Mouse (Mus musculus) kidney, postnatal 10 days (tissue): ENCODE measurements at regions not wholly inside any gene's neighbourhood (a gene's known extent, or its start where the extent isn't known, plus 50 kb on each side); places are given as distances from the start of the nearest gene placed in this dataset.
A peak's percentile ranks its signal among the peaks of the same experiment; 100 is the strongest.

Experiments
- DNase-seq: peaks from one replicate; pipeline ENCODE4 v3.0.0; 2021; ENCODE audit warnings: mixed read lengths

GRCm38 (mm10) chr7:130041402-130041965 lies 449.8 kb downstream of the Wdr11 start:
- peak; percentile 52 for DNase-seq

DNA sequence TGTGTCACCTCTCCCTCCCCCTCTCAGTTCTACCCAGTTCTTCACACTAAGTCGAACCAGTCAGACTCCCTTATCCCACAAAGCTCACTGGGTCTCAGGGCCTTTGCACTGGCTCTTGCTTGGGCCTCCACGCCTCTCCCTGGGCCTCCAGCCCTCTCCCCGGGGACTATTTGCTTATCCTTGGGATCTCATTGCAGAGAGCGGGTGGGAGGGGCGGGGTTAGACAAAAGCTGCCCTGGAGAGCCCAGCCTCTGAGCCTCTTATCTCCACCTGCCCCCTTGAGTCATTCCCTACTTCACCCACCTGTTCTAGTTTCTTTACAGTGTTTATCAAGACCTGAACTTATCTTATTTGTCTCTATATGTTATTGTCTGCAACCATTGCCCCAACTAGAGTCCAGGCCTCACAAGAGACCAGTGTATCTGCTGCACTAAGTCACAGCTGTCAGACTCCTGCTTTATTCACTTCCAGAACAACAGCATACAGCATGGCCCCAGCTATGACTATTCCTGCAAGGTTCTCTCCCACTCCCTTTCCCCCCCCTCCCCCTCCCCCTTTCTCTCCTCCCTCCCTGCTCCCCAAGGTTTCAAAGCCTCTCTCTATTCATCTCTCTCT lies 450.7 kb downstream of the Wdr11 start:
- DNase-seq: no peak

DNA sequence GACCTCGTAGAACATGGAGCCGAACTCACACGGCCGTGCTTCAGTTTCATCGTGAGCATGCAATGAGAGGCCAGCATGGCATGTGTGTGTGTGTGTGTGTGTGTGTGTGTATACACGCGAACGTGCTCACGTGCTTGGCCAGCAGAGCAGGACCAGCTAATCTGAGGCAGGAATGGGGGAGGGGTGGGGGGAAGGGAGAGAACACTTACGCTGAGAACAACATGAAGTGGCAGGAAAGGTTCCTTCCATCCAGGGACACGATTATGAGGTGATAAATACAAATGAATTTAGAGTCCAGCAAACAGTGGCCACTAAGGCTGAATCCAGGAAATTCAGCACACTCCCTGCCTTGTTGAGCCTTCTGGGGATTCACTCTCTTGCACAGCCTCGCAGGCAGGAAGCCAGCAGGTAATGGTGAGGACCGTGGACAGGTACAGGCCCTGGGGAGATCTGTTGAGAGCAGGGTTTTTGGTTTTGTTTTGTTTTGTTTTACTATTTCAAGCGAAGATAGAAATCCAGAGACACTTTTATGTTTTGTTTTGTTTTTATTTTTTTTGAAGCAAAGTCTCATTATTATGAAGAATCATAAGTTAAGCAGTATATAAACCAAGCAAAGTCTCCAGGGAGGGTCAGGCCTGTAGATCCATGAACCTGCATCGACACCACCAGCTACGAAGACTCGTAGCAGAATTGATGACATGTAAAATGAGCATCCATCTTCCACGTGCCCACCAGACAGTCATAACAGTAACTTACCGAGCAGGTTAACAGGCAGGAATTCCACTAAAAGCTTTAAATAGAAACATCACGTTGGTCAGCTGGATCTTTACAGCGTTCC lies 452.0 kb downstream of the Wdr11 start:
- peak; percentile 47 for DNase-seq

GRCm38 (mm10) chr7:130044235-130044553 lies 452.5 kb downstream of the Wdr11 start:
- no peak for DNase-seq

- DNase-seq: no peak
Measured at GRCm38 (mm10) chr7:130044581-130044980, 452.9 kb downstream of the Wdr11 start.

DNA sequence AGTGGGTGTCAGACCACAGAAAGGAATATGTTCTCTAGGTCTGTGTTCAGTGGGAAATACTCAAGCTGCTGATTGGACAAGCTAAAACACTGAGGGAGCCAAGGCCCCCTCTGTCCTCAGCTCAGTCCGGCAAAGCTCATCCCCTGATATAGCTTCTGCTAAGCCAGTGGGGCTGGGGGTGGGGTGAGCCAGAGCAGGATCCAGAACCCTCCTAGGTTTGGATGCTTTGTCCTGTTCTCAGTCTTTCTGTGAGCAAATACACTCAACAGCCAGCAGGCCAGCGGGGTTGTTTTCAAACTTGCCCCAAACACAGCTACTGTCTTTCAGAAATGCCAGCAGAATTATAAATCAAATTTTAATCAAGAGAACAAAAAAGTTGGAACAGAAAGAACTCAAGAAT lies 454.4 kb downstream of the Wdr11 start:
- peak; percentile 15 for DNase-seq

DNA sequence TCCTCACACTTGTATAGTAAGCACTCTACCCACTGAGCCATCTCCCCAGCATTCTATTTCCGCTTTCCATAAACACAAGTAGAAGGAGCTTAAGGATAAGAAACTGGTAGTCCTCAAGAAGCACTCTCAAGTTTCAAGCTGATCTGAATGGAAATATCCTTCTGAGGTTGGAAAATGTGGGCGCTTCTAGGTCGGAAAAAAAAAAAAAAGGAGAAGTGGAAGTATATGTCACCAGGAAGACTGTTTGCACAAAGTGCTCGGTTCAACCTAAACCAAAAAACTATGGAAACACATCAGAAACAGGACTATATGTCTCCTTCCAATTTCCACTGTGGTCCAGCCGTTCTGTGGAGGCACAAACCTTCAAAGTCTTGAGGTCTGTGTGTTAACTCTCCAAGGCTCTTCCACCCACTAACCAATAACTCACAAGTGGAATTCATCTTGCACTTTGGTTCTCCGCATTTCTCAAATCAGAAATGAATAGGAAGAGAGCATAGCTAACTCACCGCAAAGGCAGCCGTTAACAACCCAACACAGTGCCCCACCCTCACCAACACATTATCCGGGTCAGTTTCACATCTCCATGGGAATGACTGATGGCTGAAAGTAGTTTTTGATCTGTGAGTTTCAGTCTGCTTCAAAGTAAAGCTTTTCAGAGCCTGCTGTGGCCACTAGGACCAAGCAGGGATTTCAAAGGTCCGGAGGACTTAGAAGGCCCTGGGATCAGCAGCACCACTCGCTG lies 455.8 kb downstream of the Wdr11 start:
- DNase-seq: no peak

DNA sequence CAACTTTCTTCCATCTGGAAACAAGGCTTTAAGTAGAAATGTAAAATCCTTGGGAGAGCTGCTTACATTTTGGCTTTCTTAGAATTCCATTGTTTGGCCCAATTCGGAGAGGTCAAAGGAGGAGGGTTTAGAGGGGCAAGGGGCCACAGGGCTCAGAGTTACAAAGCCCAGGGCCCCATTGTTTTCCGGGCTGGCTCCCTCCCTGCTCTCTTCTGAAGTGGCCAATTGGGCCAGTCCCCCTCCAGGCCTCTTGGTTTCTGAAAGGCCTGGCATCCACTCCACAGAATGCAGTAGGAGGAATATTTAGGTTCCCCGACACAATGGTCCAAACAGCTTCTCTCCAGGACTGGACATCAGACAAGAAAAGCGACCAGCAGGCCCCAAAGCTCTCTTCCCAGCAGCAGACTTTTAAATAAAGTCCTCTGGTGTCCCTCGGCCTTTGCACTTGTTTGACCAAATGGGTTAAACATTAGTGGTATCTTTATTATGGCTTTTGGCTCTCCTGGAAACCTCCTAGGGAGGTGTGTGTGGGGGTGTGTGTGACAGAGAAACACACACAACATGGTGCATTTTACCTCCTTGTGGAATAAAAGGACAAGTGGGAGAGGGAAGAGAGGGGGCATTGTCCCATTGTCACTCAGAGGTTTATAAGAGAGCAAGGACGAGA lies 456.6 kb downstream of the Wdr11 start:
- no peak for DNase-seq

DNA sequence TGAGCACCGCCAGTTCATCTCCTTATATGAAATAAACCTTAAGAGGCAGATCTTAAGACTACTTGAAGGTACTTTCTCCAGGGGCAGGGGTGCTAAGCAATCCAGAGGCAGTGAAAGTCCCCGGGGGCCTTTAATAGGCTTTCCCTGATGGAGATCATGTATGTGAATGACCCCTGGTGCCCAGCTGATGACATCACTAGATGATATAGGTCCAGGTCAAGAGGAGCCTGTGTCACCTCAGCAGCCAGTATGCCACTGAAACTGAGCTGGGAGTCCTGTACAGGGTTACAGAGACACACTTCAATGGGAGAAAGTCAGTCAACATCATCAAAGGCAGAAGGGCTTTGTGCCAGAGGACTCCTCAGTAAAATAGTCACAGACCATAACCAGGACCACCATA lies 457.8 kb downstream of the Wdr11 start:
- DNase-seq: no peak

GRCm38 (mm10) chr7:130050120-130050519 lies 458.5 kb downstream of the Wdr11 start:
- no peak for DNase-seq

- DNase-seq: no peak
Measured at GRCm38 (mm10) chr7:130052376-130052775, 460.7 kb downstream of the Wdr11 start.

- no peak for DNase-seq
Measured at GRCm38 (mm10) chr7:130057708-130058107, 462.5 kb downstream of the Ate1 start.

GRCm38 (mm10) chr7:130058267-130058666 lies 461.9 kb downstream of the Ate1 start:
- DNase-seq: peak; percentile 56

GRCm38 (mm10) chr7:130059684-130060607 lies 460.2 kb downstream of the Ate1 start:
- DNase-seq: no peak

DNA sequence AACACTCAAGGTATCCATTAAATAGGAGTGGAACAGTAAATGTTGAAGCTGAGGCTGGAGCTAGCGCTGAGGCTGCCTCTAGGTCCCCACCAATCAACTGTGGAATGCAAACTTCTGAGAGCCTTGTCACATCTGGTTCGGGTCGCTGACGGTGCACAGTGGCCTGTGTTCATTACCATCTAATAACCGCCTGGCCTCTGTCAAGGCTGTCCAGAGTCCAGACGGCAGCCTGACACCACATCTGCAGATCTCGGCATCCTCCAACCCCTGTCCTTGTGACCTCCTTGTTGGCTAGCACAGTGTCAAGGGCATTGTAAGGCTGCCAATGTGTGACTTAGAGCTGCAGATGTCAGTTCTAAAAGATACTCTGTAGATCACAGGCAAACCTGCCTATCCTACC lies 455.7 kb downstream of the Ate1 start:
- no peak for DNase-seq

DNA sequence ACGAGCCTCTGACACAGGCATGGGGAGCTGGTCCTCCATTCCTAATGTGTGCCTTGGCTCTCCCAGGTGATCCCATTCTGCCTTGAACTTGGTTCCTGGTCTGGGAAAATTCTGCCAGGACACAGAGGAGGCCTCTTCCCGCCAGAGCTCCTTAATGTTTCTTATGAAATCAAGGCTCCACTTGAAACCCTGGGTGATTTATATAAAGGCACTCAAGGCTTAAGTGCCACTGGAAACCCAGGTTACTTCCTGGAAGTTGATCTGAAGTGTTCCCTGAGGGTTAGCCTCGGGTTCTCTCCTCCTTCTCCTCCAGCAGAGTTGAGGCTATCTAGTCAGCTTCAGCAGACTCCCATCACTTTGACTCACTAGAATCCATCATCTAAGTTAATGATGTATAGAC lies 451.9 kb downstream of the Ate1 start:
- no peak for DNase-seq

- DNase-seq: no peak
Measured at GRCm38 (mm10) chr7:130073388-130073787, 446.8 kb downstream of the Ate1 start.

GRCm38 (mm10) chr7:130073890-130074819 lies 446.0 kb downstream of the Ate1 start:
- DNase-seq: peak; percentile 66

GRCm38 (mm10) chr7:130082662-130083061 lies 437.5 kb downstream of the Ate1 start:
- DNase-seq: no peak

- no peak for DNase-seq
Measured at GRCm38 (mm10) chr7:130085706-130086105, 434.5 kb downstream of the Ate1 start.
